Mouse (Mus musculus) cortical plate, adult 2 months (tissue): ENCODE measurements around the gene Pyy.

Experiments
- CTCF ChIP-seq: fragments of 200-500 bp; IDR thresholded peaks from 2 replicates; pipeline ENCODE4 v1.5.1; 2011; ENCODE audit warnings: mild to moderate bottlenecking, control low read depth, low read length; ENCODE audit not compliant: insufficient read depth; ENCODE audit errors: extremely low read depth
- POLR2A ChIP-seq: fragments of 200-500 bp; IDR thresholded peaks from 2 replicates; pipeline ENCODE4 v1.6.1; 2011; ENCODE audit warnings: mild to moderate bottlenecking, low read length, control low read depth; ENCODE audit not compliant: insufficient read depth; ENCODE audit errors: extremely low read depth

DNA sequence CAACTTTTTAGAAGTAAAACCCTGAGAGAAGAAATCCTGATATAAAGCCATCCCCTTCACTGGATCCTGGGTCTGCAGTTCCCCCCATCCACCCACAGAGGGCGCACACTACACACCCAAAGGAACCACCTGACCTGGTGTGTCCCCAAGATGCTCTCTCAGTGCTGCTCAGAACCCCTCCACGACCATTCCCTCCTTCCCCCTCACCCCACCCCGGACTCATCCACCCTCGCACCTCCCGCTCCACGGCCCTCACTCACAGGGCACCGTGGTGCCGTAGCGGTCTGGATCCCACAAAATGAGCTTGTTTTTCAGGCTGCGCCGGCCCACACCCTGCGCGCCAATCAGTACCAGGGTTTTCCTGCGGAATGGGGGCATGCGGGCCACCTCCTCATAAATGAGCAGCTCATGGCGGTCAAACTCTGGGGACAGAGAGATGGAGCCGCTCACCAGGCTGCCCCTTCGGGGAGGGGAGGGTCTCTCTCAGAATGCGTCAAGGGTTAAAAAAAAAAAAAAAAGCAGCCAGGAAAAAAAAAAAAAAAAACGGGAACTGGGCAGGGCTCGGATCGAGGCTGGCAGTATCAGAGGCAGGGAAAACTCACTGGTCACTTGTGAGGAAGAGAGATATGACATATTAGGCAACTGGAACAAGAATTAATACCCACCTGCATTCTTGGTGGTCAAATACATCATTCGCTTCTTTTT, 46.2 kb downstream of the Pyy start:
- TF ChIP-seq POLR2A = no peak
- peak; percentile 95 for TF ChIP-seq CTCF
